Mouse (Mus musculus): Measurements from ENCODE around the gene Gstp1. TPM values are rescaled to one million over a fixed set of nuclear protein-coding genes. Genes with fewer than 3 reads are reported as not detected.
"Not testable (repeated sequence)": the region's sequence is repeated elsewhere in the genome, so short reads cannot be mapped to it uniquely, and the experiment has no call there.

Gstp1 gene
- polyA plus RNA-seq (2017; shearing (Covaris generic)): 100 to 1,000 TPM; 481 to 485 TPM

GRCm38 (mm10) chr19:4037788-4038232 lies at the start of gene Gstp1:
TSS of gene Gstp1 (minus strand) at chr19:4037985.
- peak; percentile 93 for ATAC-seq

- no peak for ATAC-seq
These were observed 49.3 kb upstream of the Gstp1 start for GRCm38 (mm10) chr19:4087090-4087489.

DNA sequence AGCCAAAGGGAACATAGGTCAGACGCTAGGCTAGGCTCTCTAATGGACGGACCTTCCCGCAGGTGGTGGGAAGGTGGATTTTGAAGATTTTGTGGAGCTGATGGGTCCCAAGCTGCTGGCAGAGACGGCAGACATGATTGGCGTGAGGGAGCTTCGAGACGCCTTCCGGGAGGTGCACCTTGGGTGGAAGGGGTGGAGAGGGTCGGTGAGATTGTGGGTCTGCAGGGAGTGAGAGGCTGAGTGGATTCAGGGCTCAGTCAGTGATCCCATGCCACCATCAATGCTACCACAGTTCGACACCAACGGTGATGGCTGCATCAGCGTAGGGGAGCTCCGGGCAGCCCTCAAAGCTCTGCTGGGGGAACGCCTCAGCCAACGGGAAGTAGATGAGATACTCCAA lies 48.4 kb upstream of the Gstp1 start:
- ATAC-seq: no peak

DNA sequence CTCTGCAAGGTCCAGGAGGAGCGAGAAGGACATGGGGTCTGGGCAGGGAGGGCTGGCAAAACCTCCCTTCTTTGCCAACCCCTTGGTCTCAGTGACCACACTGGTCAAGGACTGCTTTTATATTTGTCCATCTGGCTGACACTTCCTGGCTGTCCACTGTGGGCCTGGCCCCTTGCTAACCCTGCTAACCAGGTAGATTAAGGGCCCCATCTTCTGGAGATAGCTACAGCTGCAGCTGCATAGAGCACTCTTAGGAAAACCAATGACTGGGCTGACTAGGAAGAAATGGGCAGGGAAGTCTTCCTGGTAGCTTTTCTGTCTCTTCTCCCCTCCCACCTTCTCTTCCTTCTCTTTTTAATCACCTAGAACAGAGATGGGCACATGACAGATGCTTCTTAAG lies 47.2 kb upstream of the Gstp1 start:
- no peak for ATAC-seq

GRCm38 (mm10) chr19:4083826-4084225 lies 46.0 kb upstream of the Gstp1 start:
- no peak for ATAC-seq

GRCm38 (mm10) chr19:4083316-4083715 lies 45.5 kb upstream of the Gstp1 start:
- no peak for ATAC-seq

- ATAC-seq: no peak
These were observed 44.6 kb upstream of the Gstp1 start for GRCm38 (mm10) chr19:4082219-4082965.

- no peak for ATAC-seq
These were observed 43.6 kb upstream of the Gstp1 start, which contains the start of gene Cabp2 for GRCm38 (mm10) chr19:4081394-4081793. TSS of gene Cabp2 (plus strand) at chr19:4081578.

DNA sequence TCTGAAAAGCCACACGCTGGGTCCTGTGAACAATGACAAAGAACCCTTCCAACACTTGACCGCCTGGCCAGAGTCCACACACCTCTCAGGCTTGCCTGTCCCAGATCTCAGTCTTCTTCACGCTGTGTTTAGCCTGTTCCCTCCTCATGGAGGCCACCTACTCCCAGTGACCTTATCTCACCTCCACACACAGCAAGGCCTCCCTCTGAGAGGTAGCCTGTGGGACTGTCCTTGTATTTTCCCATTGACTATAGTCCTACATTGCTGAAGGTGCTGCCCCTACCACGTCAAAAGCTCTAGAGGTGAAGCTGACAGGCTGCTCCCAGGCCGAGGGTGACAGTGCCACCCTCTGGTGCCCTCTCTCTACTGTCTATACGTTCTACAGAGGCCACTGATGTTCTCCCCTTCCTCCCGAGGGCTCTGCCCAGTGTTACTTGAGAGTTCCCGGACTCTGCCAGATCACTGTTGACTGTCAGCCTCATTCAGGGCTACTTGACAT lies 42.8 kb upstream of the Gstp1 start:
- peak; percentile 54 for ATAC-seq

DNA sequence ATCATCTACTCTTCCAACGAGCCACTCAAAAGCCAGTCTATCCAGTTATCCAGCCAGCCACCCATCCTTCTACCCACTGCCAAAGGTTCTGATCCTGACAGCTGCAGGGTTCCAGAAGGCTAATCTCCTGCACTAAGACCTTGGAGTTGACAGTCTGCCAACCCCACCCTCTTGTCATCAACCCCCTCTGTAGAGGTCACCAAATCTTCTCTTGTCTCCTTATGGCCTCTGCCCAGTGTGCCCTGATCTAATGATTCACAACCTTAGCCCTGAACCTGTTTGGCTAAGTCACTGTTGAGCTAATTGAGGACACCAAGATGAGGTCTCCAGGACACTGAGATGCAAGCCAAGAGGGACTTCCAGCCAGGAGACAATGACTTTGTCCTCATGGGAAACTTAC lies 41.8 kb upstream of the Gstp1 start:
- no peak for ATAC-seq

DNA sequence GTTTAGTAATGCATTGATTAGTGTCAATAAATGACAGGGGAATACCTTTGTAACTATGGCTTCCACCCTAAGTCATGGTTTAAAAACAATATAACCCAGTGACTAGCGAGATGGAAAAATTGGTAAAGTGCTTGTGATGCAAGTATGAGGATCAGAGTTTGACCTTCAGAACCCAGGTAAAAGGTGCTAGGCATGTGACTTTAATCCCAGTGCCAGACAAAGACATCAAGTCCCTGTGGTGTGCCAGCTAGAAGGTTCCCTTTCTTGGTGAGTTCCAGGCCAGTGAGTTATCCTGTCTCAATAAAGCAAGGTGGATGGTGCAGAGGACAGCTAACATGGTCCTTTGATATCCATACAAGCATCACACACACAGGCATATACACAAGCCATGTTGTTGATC lies 37.7 kb upstream of the Gstp1 start:
- ATAC-seq: no peak

- no peak for ATAC-seq
These were observed 35.1 kb upstream of the Gstp1 start for GRCm38 (mm10) chr19:4072706-4073424.

- ATAC-seq: no peak
These were observed 33.6 kb upstream of the Gstp1 start for GRCm38 (mm10) chr19:4071406-4071805.

DNA sequence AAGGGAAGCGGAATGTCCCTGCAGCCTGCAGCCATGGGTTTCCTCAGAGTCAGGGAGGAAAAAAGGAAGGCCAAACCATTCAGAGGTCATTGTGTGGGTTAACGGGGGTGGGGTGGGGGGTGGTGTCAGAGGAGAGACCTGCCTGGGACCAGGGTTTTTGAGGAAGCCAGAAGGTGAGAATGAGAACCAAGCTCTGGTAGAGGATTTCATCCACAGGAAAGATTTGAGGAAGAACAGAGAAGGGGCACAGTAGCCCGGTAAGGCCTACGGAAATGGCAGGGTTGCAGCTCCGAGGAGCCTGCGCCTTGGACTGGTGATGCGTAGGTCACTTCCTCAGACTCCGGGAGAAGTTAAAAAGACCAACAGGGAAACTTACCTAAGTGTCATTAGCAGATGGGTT lies 33.0 kb upstream of the Gstp1 start:
- no peak for ATAC-seq

DNA sequence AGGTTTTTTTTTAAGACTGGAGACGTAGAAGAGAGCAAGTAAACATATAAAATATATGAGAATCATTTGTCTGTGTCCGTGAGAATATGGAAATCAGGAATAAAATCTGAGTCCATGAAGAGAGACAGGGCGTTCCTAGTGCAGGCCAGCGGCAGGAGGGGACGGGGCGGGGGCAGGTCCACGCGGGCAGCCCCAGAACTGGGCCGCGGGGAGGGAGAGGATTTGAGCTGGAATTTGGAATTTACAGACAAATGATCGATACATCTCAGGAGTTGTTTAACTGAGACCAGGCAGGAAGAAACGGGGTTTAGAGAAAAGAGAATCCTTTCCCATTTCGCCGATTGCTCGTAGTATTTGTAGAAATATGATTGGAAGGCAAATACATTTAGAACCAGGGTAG lies 32.5 kb upstream of the Gstp1 start:
- no peak for ATAC-seq

GRCm38 (mm10) chr19:4068717-4069410 lies 31.1 kb upstream of the Gstp1 start:
- ATAC-seq: no peak

DNA sequence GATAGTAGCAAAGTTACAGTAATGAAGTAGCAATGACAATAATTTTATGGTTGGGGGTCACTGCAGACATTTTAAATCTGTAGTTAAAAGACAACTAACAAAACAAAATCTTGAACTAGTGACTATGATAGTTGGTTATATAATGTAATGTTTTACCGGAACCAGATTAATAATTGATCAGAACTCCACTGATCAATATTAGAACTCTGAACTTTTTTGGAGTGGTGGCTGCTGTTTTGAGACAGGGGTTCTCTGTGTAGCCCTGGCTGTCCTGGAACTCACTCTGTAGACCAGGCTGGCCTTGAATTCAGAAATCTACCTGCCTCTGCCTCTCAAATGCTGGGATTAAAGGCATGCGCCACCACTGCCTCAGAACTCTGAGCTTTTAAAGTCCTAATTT lies 30.5 kb upstream of the Gstp1 start:
- not testable (repeated sequence) for ATAC-seq

DNA sequence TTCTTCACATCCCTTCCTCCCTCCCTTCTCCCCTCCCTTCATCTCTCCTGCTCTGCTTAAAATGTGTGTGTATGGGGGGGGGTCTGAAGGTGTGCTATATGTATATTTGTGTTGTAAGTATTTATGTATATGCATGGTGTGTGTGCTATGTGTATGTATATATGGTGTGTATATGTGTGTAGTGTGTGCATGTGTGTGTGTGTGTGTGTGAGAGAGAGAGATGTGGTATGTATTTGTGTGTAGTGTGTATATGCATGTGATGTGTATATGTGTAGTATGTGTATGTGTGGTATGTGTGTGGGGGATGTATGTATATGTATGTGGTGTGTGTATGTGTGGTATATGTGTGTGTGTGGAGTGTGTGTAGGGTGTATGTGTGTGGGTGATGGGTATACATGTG lies 29.1 kb upstream of the Gstp1 start:
- ATAC-seq: peak; percentile 32

DNA sequence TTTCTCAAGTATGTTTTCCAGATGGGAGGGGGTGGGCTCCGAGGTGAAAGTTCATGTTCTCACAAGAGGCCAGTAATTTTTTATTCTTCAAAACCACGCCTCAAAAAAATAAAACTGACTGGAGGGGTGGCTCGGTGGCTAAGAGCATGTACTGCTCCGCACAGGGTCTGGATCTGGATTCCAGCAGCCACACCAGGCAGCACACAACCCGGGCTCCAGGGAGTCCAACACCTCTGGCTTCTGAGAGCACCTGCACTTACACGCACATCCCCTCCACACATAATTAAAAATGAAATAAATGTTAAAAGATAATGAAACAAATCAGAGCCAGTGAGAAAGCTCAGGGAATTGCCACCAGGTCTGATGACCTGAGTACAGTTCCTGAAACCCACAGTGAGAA lies 28.5 kb upstream of the Gstp1 start:
- ATAC-seq: peak; percentile 77

DNA sequence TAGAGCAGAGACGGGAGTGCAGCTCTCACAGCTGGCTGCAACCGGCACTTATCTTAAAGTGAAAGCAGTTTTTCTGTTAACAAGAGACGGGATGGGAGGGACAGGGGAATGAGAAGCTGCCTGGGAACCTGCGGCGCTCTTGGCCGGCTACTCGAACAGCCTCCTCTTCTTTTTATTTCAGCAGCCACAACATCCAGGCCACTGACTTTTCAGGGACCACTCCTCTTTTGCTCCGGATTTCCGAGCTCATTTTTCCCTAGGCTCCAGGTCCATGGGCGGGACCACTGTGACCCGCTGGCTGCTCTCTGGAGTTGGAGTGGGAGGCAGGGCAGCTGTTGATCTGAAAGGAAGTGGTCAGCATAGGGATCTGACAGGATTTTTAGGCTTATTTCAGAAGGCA lies 26.7 kb upstream of the Gstp1 start:
- not testable (repeated sequence) for ATAC-seq

DNA sequence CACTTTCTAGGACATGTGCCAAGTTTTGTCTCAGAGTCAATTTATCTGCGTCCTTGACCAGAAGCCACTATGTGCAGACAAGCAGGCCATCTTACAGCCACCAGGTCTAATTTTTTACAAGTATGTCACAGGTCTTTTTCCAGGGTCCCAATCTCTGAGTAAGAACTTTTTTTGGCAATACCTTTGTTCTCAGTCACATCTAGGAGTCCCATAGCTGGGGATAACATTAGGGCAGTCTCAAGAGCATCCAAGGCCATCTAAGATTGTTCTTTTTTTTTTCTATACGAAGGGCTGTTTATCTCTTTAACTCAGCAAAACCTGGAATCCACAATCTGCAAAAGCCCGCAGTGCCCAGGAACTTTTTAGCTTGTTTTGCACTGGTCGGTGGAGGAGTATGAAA lies 25.6 kb upstream of the Gstp1 start:
- ATAC-seq: not testable (repeated sequence)

DNA sequence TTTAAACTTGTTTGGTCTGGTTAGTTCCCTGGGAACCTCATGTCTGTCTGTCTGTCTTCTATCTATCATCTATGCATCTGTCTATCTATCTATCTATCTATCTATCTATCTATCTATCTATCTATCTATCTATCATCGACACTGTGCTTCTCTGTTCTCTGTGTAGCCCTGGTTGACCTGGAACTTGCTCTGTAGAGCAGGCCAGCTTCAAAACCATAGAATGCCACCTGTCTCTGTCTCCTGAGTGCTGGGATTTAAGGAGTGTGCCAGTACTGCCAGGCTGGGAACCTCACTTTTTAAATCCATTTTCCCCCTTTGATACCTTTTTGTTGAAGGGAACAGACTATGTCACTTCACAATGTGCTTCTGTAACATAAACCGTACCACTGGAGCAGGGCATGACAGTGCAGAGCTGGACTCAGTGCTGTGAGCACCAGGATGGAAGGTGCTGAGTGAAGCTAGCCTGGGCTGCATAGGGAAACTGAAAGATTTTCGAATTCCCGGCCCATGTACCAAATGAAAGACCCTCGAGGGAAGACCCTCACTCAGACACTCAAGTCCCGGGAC lies 23.2 kb upstream of the Gstp1 start:
- no peak for ATAC-seq
